Mouse (Mus musculus) thymus, adult 2 months (tissue): ENCODE data around the gene Fam214b. TPM values are rescaled to one million over a fixed set of nuclear protein-coding genes. Genes with fewer than 3 reads are reported as not detected.

Experiments used
- DNase-seq: peaks from one replicate; pipeline ENCODE4 v3.0.0; 2021
- H3K27ac ChIP-seq: fragments of 200-500 bp; 2 replicates; pipeline ENCODE4 v1.5.1; 2012; ENCODE audit warnings: low read length, control low read depth; ENCODE audit not compliant: control insufficient read depth, insufficient read depth
- H3K27me3 ChIP-seq: fragments of 200-500 bp; 2 replicates; pipeline ENCODE4 v1.6.1; 2012; ENCODE audit warnings: mild to moderate bottlenecking, low read length, moderate library complexity, mixed read lengths; ENCODE audit not compliant: control insufficient read depth, insufficient read depth
- H3K36me3 ChIP-seq: fragments of 200-500 bp; 2 replicates; pipeline ENCODE4 v1.6.1; 2012; ENCODE audit warnings: mild to moderate bottlenecking, low read length, moderate library complexity; ENCODE audit not compliant: control insufficient read depth, insufficient read depth
- H3K4me1 ChIP-seq: fragments of 200-500 bp; replicated peaks from 2 replicates; pipeline ENCODE4 v1.6.1; 2012; ENCODE audit warnings: low read length; ENCODE audit not compliant: control insufficient read depth, insufficient read depth
- H3K4me3 ChIP-seq: fragments of 200-500 bp; 2 replicates; pipeline ENCODE4 v1.5.1; 2012; ENCODE audit warnings: mild to moderate bottlenecking, low read length, control low read depth, moderate library complexity; ENCODE audit not compliant: control insufficient read depth, insufficient read depth
- CTCF ChIP-seq: fragments of 200-500 bp; IDR thresholded peaks from 2 replicates; pipeline ENCODE4 v1.5.1; 2012; ENCODE audit warnings: mild to moderate bottlenecking, control low read depth, low read length, moderate library complexity, borderline replicate concordance; ENCODE audit not compliant: control insufficient read depth, poor library complexity, insufficient read depth; ENCODE audit errors: extremely low read depth
- POLR2A ChIP-seq: fragments of 200-500 bp; IDR thresholded peaks from 2 replicates; pipeline ENCODE4 v1.6.1; 2012; ENCODE audit warnings: mild to moderate bottlenecking, low read length, control low read depth, moderate library complexity; ENCODE audit not compliant: control insufficient read depth, poor library complexity, insufficient read depth; ENCODE audit errors: extremely low read depth
- WGBS: fragments of 180-500 bp; shearing (Covaris S2); methylation state at CpG from one replicate; pipeline ENCODE4 v1.1.7; 2018; 5-methylcytosine and 5-hydroxymethylcytosine counted together
- polyA plus RNA-seq: library from polyadenylated mRNA; depleted of rRNA; stranded (reverse); fragments of >200 nt; gene quantifications from 2 replicates; pipeline ENCODE4 v1.2.3, GENCODE M21; 2012

Fam214b gene
- polyA plus RNA-seq, 1 experiment, result 9.8 TPM

GRCm38 (mm10) chr4:43052627-43053026 lies 6.6 kb upstream of the Fam214b start:
- TF ChIP-seq CTCF (no peak), POLR2A (no peak)
- DNase-seq, result no peak
- no peaks in the 10 kb centered on the region for H3K36me3 ChIP-seq
- H3K27ac ChIP-seq, result no peak overlapping the region
- H3K4me1 ChIP-seq, result no peaks in the 10 kb centered on the region
- H3K27me3 ChIP-seq, result no peaks in the 10 kb centered on the region
- H3K4me3 ChIP-seq, result no peak overlapping the region
- 12% methylated on average over 4 of the region's 4 CpGs for WGBS

- WGBS, result 5% methylated on average over 5 of the region's 5 CpGs
- peak; percentile 65 for DNase-seq
- Histone ChIP-seq H3K4me1 (peaks cover 11% of the 10 kb centered on the region), H3K27me3 (no peaks in the 10 kb centered on the region), H3K27ac (no peak overlapping the region), H3K36me3 (no peaks in the 10 kb centered on the region), H3K4me3 (no peak overlapping the region)
- TF ChIP-seq CTCF (no peak), POLR2A (no peak)
Observed at GRCm38 (mm10) chr4:43047231-43047630, 1.2 kb upstream of the Fam214b start.

DNA sequence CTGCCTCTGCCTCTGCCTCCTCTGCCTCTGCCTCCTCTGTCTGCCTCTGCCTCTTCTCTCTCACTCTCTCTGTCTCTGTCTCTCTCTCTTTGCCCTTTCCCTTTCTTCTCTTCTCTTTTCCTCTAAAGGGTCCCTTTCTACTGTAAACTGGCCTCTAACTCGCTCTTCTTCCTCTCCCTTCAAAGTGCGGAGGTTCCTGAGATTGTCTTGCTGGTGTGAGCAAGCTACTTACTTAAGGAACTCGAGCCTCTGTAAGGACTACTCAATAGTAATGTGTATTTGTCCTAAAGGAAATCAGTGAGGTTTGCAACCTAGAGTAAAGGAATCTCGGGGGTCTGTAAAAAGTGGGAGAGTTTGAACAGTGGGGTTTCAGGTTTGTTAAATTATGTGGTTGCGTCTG lies 587 bp upstream of the Fam214b start:
- H3K27me3 ChIP-seq, result no peaks in the 10 kb centered on the region
- peaks cover 11% of the 10 kb centered on the region for H3K4me1 ChIP-seq
- no peaks in the 10 kb centered on the region for H3K36me3 ChIP-seq
- H3K4me3 ChIP-seq, result no peak overlapping the region
- WGBS, result 62% methylated on average over 5 of the region's 5 CpGs
- TF ChIP-seq CTCF (no peak), POLR2A (no peak)
- no peak overlapping the region for H3K27ac ChIP-seq
- DNase-seq, result no peak

GRCm38 (mm10) chr4:43045285-43045658 lies 748 bp downstream of the Fam214b start:
- H3K36me3 ChIP-seq, result no peaks in the 10 kb centered on the region
- no peak for DNase-seq
- no peak overlapping the region for H3K27ac ChIP-seq
- TF ChIP-seq POLR2A, result no peak
- no peak for TF ChIP-seq CTCF
- WGBS, result 11% methylated on average over 13 of the region's 13 CpGs
- H3K4me1 ChIP-seq, result peaks cover 11% of the 10 kb centered on the region
- no peaks in the 10 kb centered on the region for H3K27me3 ChIP-seq
- H3K4me3 ChIP-seq, result peak overlapping the region; percentile 39

DNA sequence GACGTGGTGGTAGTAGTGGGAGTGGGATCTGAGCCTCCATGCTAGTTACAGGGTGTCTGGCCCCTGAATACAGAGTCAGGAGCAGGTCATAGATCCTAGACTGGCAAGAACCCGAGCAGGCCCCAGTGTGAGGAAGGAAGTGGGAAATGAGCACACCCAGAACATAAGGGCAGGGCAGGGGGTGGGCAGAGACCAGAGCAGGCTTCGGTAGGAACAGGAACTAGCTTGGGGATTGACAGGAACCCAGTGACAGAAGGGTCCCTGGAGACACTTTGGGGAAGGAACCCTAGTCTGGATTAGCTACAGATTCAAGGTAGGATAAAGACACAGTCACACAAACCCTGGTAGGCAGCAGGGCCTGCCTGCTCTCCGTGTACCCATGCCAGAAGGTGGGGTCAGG lies 1.3 kb downstream of the Fam214b start:
- no peak for TF ChIP-seq POLR2A
- TF ChIP-seq CTCF, result no peak
- Histone ChIP-seq H3K36me3 (no peaks in the 10 kb centered on the region), H3K4me1 (peaks cover 15% of the 10 kb centered on the region), H3K4me3 (no peak overlapping the region), H3K27me3 (no peaks in the 10 kb centered on the region), H3K27ac (no peak overlapping the region)
- DNase-seq, result no peak
- 14% methylated on average over 4 of the region's 4 CpGs for WGBS

DNA sequence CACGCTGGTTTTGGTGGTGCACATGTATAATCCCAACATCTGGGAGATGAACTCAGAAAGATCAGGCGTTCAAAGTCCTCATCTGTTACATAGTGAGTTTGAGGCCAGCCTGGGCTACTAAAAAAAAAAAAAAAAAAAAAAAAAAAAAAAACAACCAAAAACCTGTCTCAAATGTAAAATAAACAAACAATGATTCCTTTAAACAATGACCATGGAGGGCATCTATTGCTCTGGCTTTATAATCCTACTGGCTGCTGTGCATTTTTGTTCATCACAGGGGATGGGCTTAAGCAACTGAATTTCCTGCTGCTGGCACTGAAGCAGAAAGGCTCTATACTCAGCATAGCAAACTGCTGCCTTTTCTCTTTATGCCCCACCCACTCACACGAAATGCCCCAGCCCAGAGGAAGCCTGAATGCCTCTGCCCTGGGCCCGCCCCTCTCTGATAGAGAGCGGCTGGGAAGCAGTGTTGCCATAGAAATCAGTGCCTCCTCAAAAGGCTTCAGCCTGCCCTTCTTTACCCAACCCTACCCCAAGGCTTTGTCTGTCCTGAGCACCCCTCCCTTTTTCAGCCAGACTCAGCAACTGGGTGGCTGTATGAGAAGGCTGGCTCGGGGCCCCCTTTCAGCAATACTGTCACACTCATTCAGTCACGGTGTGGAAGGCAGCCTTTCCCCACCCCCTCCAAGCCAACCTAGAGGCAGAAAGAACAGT lies 2.2 kb downstream of the Fam214b start:
- DNase-seq, result peak; percentile 54
- 26% methylated on average over 7 of the region's 7 CpGs for WGBS
- TF ChIP-seq CTCF (no peak), POLR2A (no peak)
- Histone ChIP-seq H3K27me3 (no peaks in the 10 kb centered on the region), H3K27ac (no peak overlapping the region), H3K4me1 (peaks cover 22% of the 10 kb centered on the region), H3K4me3 (no peak overlapping the region), H3K36me3 (no peaks in the 10 kb centered on the region)
